Mouse (Mus musculus): ENCODE data around the gene Eml1.
A peak's percentile ranks its signal among the peaks of the same experiment; 100 is the strongest.

Eml1 gene

DNA sequence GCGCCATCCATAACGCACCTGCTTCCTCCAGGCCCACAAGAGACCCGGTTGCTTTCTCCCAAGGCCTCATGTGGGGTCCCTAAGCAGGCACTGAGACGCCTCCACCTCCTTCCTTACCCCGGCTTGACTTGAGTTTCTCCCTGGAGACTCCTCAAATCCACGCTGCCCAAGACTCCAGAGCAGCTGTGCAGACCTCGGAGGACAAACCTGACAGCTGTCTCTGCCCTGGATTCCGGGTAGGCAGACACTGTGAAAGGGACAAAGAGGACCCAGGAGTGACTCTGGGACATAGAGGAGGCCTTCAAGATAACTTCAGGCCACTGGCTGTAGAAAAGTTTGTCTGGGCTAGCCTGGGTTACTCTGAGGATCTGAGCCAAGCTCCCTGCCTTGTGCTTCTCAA, 3.9 kb downstream of the Eml1 start:
- DNase-seq, result no peak

DNA sequence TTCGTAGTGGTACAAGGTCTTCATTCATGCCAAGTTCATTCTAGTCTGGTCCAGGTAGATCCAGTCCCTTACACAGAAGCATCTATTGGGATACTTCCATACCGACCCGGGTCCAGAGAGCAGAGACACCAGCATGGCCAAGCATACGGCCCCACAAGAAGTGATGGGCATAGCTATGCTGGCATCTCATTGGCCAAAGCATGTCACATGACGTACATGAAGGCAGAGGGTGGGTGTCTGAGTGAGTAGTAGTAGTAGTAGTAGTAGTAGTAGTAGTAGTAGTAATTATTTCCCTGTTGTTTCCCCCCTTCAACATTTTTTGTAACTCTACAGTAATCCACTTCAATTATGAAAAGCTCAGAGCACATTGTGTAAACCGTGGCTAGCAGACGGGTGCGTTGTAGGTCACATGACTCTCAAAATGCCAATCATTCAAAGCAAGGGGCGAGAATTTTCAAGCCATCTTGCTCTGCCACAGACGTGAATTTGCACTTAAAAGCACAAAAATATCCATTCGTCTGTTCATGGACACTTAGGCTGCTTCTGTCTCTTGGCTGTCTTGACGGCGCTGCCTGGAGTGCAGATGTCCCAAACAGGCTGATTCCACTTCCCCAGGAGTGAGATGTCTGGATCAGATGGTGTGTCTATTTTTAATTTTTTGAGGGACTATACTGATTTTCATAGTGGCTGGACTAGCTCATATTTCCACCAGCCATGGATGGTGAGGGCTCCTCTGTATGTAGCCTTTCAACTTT, 7.8 kb downstream of the Eml1 start:
- no peak for DNase-seq

DNA sequence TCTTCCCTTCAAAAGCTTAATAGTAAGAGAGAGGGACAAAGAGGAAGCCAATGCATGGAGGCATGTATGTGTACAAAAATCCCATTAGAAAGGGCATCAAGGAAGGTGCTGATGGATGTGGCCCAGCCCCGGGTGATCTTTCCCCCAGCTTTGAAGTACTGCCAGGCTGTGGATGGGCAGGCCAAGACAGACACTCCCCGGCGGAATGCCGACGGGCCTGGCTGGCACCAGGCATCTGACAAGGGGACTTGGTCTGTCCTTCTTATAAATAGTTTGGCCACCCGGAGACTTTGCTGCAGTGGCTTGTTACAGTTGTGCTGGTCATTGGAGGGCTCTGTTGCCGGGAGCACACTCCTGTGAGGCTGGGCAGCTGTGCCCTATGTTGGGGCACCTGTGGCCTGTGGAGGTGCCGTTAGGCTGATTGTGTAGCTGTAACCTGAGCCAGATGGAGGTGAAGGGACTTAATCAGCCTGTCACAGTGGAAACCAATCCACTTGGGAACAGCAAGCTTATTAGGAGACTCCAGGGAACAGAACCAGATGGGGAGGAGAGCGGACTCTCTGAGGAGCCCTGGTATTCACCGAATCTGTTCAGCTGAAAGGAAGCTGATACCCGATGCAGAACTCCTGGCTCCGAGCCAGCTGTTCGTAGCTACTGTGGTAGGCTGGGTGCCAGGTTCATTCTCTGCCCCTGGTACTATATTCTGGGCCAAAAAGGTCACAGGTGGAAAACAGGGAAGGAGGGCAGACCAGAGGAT, 15.9 kb downstream of the Eml1 start:
- peak; percentile 22 to 61 for DNase-seq

DNA sequence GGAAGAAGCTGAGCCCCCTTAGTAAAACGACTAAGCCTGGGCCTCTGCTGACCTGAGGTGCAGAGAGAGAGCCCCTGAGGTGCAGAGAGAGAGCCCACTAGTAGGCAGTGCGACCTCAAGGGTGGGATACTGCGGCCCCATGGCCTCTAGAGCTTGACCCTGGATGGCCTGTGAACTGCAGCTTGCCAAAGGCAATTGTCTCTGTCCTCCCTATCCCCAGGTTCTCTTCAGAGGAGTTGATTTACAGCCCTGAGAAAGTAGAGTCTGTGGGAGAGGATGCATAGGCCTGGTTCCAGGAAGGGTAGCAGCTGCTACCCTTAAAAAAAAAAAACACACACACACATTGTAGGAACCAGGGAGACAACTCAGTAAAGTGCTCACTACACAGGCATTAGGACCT, 19.0 kb downstream of the Eml1 start:
- no peak for DNase-seq

DNA sequence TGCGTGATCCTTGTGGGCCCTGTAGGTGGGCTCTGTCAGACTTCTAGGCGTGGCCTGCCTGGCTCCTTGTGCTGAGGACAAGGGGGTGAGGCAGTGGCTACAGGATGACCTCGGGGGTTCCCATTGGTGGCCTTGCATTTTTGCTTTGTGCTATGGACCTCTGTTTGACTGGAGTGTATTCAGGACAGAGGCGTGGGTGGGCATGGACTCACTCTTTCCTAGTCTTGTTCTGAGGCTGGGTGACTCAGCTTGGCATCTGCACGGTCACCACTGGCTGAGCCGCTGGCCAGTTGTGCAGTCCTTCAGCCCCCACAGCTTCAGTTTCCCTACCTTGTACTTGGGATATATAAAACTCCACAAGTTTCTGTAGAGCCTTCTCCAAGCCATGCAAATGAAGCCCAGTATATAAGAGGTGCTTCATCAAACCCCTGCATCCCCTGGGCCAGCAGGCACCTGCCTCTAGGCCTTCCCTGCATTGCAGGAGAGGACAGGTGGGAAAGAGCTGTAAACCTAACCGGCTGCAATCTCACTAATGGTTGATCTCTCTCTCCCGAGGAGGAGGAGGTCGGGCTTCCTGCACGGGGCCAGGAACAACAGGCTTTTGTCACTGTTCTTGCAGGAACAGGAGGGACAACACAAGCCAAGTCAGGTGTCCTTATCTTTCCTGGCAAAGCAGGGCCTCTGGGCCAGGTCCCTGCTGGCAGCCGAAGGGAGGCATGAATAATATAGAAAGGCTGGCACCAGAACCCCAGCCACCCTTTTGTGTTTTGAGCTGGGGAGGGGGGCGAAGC, 21.7 kb downstream of the Eml1 start:
- no peak for DNase-seq

DNA sequence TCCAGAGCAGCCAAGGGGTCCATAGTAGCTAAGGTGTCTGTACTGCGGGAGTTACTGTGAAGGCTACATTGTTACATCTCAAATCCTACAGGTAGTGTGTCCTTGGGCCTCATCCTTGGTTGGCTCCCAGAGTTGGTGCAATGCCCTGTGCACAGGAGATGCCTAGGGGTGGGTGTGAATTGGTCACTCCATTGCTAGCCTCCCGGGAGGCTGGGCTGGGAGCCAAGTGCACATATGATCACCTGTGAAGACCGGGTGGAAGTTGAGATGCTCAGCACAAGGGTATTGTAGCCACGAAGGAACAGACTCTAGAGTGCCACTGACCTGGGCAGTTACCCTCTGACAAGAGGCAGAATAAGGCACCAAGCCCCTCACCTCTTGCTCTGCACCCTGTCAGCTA, 22.3 kb downstream of the Eml1 start:
- no peak for DNase-seq

DNA sequence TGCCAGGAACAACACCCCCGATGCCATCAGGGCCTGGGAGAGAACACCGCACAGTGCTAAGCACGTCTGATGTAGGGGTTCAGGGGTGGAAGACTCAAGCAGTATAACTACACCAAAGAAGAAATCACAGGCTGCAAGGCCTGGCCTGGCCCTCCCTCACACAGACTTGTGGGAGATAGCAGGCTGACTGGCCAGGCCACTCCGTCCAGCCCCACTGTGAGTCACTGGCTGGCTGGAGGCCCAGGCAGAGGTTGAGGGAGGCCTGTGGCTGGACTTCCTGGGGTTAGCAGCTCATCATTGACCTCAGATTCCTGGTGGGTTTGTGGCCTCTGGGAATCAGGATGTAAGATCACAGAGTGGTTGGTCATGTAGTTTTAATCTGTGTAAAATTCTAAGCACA, 22.9 kb downstream of the Eml1 start:
- peak; percentile 87 to 93 for DNase-seq

DNA sequence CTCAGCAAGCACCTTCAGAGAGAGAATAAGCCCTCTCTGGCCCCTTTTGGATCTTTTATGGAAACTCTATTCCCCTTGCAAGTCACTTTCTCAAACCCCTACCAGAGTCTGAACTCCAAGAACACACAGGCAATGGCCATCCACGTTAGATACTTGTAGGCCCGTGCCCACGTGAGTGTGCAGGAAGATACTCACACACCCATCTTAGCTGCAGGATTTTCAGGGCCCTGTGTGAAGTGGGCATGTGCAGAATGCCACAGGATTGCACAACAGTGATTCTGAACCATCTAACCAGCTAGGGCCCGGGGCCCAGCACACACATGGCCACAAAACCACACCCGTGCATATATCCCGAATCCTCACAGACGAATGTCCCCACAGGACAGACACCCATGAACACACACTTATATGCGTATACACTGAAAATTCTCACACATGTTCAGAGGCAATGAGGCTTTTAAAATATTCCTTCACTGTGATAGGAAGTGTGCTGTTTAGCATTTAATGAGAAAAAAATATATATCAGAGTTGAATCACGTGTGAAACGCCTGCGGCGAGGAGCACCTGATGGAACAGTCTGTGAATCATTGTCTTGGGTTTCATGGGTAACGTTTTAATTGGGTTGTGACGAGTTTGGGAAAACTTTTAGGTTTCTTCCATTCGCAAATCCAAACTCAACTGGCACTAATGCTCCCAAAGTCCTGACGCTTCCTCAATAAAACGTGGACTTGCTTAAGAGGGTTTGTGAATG, 24.0 kb downstream of the Eml1 start:
- DNase-seq, result no peak

DNA sequence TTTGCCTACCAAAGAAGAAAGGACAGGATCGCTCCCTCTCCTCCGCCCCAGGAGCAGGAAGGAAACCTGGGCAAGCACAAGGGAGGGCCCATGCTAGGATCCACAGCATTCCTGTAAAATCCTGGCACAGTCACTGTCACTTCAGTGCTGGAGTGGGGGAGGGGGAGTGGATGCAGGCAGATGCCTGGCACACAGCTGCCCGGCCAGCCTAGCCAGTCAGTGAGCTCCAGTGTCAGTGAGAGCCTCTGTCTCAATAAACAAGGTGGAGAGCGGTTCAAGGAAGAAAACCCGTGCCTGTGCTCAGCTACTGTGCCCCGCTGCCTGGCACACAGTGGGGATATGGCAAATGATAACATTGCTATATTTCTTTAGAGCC, 24.5 kb downstream of the Eml1 start:
- peak in 1 of 2 experiments; percentile 13 for DNase-seq

DNA sequence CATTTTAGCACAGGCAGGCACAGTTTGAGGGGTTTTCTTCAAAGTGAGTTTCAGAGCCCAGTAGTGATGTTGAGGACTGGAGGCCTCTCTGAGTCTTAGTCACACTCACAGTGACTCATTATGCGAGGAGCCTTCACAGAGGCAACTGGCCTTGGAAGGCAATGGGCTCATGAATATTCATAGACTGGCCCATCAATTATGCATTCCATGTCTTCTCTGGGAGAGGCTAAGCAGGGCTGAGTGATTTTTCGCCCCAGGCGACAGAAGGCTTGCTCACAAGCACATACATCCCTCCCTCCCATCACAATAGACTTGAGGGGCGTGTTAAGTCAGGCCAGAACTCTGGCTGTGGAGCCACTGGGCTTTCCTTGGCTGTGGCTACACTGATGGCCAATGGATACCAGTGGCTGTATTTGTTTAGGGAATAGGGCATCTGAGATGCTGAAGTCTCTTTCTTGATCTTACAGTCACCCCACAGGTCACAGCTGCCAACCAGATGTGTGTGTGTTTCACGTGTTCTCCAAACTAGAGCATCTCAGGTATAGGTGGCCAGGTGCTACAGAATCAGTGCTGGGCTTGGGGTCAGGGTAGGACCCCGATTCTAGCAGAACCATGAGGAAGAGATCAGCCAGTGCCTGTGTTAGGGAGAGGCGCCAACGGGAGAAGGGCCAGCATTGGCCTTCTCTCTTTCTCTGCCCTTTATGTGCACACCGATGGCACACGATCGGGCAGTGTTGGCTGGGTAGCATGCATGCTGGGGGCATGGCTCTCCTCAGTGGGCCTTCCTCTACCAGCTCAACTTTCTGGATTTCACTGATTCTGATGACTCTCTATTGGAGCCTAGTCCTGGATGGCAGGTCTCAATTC, 25.6 kb downstream of the Eml1 start:
- no peak for DNase-seq

DNA sequence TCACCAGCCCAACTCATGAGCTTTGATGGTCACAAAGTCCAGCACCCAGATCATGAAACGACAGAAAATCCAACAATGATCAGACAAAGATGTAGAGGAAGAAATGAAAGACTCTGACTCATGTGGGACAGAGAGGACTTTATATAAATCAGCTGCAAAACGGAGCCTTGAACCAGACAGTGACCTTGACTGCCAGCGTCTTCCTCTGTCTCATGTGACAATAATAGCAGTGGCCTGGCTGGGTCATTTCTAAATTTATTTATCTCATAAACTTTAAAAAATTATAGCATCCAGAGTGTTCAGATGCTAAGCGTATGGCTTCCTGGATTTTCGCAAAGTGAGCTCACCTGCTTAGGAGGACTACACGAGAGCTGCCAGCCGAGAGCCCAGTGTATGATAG, 27.9 kb downstream of the Eml1 start:
- no peak for DNase-seq

DNA sequence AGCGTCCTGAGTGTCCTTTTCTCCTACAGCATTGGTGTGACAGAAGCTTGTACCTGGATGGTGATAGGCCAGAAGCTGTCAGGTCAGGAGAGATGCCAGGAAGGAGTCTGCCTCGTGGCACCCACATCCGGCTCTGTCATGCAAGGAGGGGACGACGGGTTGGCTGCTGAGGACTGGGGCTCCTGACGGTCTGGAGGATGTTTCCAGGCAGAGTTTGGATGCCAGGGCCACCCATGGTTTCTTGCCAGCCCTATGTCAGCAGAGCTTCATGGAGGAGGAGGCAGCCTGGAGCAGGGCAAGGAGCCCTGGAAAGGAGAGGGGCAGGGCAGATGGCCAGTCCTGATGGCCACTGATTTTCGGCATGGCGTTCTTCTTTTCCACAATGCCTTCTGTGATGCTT, 28.4 kb downstream of the Eml1 start:
- DNase-seq, result no peak

DNA sequence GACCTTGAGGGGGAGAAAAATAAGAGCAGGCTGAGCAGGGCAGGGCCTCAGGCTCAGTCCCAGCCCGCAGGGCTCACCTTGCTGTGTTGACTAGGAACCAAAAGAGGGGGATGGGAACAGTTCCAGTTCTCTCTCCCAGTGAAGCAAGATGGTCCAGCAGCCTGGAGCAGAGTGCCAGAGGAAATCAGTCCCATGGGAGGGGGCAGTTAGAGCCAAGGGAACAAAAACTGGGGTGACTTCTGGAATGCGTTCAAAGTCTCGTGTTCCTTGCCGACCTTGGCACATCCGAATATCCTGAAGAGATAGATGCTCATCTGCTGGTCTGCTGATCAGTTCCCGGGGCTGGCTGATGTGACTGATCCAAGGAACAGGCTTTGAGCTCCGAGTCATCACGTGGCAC, 30.2 kb downstream of the Eml1 start:
- DNase-seq, result no peak

DNA sequence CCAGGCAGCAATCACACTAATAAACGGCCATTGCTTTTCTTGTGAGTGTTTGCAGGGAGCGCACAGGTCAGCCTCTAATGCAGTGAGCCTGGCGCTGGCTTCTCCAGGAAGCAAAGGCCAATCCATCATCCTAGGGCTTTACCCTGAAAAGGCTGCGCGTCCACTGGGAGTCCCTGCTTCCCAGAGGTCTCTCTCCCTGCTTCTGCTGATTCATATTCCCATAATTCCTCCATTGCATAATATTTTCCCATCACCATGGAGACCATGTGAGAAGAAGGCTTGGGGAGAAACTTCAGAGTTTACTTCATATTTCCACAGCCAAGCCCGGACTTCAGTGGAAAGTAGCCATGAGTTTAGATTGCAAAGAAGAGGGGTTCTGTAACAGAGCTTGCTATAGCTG, 33.2 kb downstream of the Eml1 start:
- peak; percentile 56 to 81 for DNase-seq

DNA sequence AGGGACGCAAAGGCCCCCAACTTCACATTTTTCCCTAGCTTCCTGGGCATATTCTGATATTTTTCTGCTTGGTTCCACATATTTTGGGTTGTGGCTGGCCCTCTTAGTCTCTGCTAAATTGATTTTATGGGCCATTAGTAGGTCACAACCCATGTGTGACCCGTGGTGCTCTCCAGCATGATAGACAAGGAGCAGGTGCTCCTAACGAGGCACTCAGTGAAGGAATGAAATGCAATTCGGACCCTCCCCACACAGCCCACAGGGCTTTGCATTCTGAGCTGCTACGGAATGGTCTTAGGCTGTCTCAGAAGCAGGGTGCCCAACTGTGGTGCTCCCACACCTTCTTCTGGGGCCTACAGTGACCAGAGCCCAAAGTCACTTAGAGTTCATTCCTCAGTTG, 38.3 kb downstream of the Eml1 start:
- DNase-seq, result no peak

DNA sequence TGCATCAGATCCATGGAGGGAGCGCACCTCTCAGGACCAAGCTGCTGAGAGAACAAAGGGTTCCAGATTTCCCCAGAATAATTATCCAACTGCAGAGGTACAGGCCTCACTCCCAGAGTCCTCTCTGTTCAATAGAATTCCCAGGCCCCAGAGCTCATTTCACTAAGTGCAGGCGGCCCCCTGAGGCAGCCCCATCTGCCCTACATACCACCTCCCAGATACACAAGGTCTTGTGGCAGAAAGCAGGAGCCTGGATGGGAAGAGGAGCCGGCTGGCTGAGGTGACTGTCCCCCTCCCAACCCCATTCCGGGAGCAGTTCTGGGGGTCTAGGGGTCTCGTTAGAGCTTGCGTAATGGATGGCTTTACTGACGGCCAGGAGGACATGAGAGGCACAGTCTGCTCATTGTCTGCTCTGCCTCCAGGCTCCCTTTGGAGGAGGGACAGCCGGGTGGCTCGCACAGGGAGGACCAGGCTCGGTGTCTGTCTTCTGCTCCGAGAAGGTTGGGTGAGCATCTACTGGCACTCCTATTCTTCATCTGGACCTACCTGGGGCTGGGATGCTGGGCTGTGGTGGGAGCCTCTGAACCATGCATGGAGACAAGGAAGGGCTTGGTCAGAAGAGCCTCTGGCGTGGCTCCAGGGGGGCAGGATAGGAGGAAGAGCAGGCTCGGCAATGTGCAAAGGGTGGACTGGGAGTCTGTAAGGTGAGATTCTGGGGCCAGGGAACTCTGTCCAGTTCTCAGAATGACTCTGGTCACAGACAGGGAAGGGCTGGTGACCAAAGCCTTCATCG, 39.9 kb downstream of the Eml1 start:
- DNase-seq, result no peak

DNA sequence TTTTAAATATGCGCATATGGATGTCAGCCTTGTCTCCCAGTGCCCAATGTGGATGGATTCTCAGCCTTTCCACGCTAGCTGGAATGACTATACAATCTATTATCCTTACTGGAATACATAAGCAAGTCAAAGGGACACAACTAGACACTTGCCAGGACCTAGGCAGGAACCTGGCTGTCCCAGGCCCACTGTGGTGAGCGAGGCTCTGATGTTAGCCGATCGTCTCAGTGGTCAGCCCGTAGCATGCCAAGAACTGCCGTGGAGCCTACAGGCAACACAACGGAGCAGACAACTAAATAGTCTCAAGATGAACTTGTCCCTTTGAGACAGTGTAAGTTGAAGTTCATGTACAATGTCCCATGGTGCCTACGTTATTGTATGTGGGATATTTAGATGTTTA, 44.2 kb downstream of the Eml1 start:
- no peak for DNase-seq

DNA sequence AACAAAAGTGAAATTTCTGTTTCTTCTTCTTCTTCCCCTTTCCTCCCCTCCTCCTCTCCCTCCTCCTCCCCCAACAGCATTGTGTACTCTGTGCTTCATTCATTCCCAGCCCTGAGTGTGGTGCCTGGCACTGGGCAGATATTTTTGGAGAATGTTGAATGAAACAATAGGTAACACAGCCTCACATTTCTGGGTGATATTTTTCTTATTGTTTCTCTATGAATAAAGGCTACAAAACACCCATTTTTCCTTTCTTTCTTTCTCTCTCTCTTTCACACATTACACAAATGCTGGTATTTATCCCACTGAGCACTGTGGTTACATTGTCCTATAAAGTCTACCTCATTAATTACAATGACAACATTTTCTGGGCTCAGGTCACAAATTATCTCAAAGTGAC, 48.8 kb downstream of the Eml1 start:
- no peak for DNase-seq

DNA sequence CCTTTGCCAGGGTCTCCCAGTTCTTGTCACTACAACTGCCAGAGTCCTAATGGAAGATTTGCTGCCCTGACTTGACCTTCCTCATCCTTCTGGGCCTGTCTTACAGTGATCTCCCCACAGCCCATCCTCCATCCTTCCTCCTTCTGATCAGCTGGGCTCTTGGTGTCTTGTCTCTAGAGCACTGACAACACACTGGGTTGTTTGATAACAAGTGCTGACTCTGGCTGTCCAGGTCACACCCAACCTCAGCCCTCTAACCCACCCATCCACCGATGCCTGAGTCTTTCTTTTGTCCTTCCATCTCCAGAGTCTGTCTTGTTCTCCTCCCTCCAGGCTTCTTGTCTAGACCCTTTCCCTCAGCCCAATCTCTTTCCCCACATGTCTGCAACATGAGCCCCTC, 50.7 kb downstream of the Eml1 start:
- DNase-seq, result no peak

DNA sequence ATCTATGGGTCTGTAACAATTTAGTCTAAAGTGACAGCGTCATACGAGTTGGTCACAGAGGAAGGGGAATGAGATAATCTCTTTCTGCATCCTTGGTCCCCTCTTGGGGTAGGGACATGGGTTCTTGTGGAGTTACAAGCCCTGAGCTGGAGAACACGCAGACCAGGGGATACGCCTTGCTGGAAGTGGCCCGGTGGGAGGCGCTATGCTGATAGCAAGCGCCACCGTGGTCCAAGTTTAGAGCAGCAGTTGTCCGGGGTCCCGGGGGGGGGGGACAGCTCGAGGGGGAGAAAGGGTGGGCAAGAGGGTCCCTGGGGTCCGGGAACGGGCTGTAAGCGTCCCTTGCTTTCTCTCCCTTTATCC, 51.7 kb downstream of the Eml1 start:
- peak in 1 of 2 experiments; percentile 63 for DNase-seq

Data from lung, postnatal 4 days (tissue).